Mouse (Mus musculus) liver, adult 2 months (tissue): ENCODE data around the gene Ppp2r3c. TPM values are rescaled to one million over a fixed set of nuclear protein-coding genes. Genes with fewer than 3 reads are reported as not detected.
A peak's percentile ranks its signal among the peaks of the same experiment; 100 is the strongest.
"Not testable (repeated sequence)": the region's sequence is repeated elsewhere in the genome, so short reads cannot be mapped to it uniquely, and the experiment has no call there.

Experiments
- DNase-seq: peaks from one replicate; pipeline ENCODE4 v3.0.0-alpha.2; 2011; ENCODE audit warnings: low read depth, low spot score; ENCODE audit errors: extremely low read depth
- H3K27ac ChIP-seq: fragments of 200-500 bp; replicated peaks from 2 replicates; pipeline ENCODE4 v1.5.1; 2012; ENCODE audit warnings: low read depth, mild to moderate bottlenecking, control low read depth, inconsistent platforms, low read length; ENCODE audit not compliant: insufficient read depth
- H3K27me3 ChIP-seq: fragments of 200-500 bp; 2 replicates; pipeline ENCODE4 v1.6.1; 2012; ENCODE audit warnings: mild to moderate bottlenecking, moderate library complexity, low read length, inconsistent platforms; ENCODE audit not compliant: control insufficient read depth, insufficient read depth
- H3K36me3 ChIP-seq: fragments of 200-500 bp; 2 replicates; pipeline ENCODE4 v1.6.1; 2012; ENCODE audit warnings: low read length, inconsistent platforms; ENCODE audit not compliant: control insufficient read depth, insufficient read depth
- H3K4me1 ChIP-seq: fragments of 200-500 bp; 2 replicates; pipeline ENCODE4 v1.6.1; 2011; ENCODE audit warnings: low read length; ENCODE audit not compliant: control insufficient read depth, insufficient read depth
- H3K4me3 ChIP-seq: fragments of 200-500 bp; 2 replicates; pipeline ENCODE4 v1.5.1; 2011; ENCODE audit warnings: low read depth, mild to moderate bottlenecking, control low read depth, low read length, moderate library complexity; ENCODE audit not compliant: insufficient read depth
- H3K79me2 ChIP-seq: fragments of 200-500 bp; 2 replicates; pipeline ENCODE4 v1.6.1; 2012; ENCODE audit warnings: inconsistent platforms, mild to moderate bottlenecking, low read length, moderate library complexity; ENCODE audit not compliant: control insufficient read depth, insufficient read depth
- H3K9ac ChIP-seq: fragments of 200-500 bp; 2 replicates; pipeline ENCODE4 v1.6.1; 2012; ENCODE audit warnings: low read depth, mild to moderate bottlenecking, control low read depth, inconsistent platforms, low read length
- CTCF ChIP-seq: fragments of 200-500 bp; IDR thresholded peaks from 2 replicates; pipeline ENCODE4 v1.5.1; 2011; ENCODE audit warnings: low read depth, low read length, control low read depth
- POLR2A ChIP-seq: fragments of 200-500 bp; IDR thresholded peaks from 2 replicates; pipeline ENCODE4 v1.6.1; 2011; ENCODE audit warnings: low read length, control low read depth; ENCODE audit not compliant: insufficient read depth; ENCODE audit errors: extremely low read depth
- WGBS: fragments of 180-500 bp; shearing (Covaris S2); methylation state at CpG from one replicate; pipeline ENCODE4 v1.1.7; 2018; 5-methylcytosine and 5-hydroxymethylcytosine counted together
- polyA plus RNA-seq: library from polyadenylated mRNA; depleted of rRNA; stranded (reverse); fragments of >200 nt; gene quantifications from 2 replicates; pipeline ENCODE4 v1.2.3, GENCODE M21; 2012; rRNA removed
- total RNA-seq: library from RNA; depleted of rRNA; stranded (reverse); fragments of >200 nt; gene quantifications from 2 replicates; pipeline ENCODE4 v1.2.3, GENCODE M21; 2014; rRNA removed

Gene Ppp2r3c
- total RNA-seq, result 6.8 and 6.9 TPM in 2 replicates
- 1.0 and 1.2 TPM in 2 replicates for polyA plus RNA-seq

DNA sequence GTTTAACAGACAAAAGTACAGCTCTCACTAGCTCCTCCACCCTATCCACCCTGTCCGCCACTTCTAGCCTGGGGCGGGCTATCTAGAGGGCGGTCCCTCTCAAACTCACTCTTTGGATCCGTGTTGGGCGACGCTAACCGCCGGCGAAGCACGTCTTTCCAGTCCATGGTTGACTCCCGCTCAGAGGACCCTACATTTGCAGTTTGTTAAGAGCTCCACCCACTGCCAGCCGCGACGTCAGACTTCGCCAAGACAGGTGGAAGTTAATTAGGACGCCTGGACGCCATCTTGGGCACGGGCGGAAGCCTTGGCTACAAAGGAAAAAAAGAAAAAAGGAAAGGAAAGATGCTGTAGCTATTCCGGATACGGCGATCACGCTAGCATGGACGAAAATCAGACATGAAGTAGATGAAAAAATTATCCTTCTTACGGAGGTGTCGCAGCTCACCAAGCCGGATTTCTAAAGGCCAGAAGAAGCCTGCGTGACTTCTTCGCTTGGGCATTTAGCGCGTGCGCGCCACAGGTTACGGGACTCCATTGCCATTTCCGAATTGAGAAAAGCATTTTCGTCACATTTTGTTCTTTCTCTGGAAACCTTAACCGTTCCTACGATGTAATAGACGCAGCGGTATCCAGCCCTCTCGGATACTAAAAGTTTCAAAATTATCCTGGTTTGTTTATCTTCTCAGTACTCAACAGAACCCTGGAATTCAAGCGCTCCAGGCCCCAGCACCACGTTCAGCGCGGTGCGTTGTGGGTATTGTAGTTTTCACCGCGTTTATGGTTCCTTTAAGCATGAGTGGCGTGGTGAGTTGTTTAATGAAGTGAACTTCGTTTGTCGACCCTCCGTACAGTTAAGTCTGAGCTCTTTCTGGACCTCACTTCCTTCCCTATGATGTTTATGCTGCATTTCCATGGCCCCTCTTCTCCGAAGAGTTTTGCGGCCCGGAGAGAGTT is at the start of gene Ppp2r3c:
Gene Ppp2r3c (minus strand): TSS at position 514 of the 957 bp plus-strand sequence.
- peak; percentile 92 for DNase-seq
- peak within 1 kb of the TSS; percentile 83 for H3K9ac ChIP-seq
- WGBS, result under 1% methylated on average over 55 of the region's 55 CpGs
- H3K4me3 ChIP-seq, result peak within 1 kb of the TSS; percentile 84
- TF ChIP-seq POLR2A (0 out of 2 replicates have a peak, but pooled peaks have one; percentile 54), CTCF (no peak)
- H3K27ac ChIP-seq, result peak within 1 kb of the TSS; percentile 76
- no peaks in the 10 kb centered on the region for H3K27me3 ChIP-seq
- H3K36me3 ChIP-seq, result peaks cover 7% of the 10 kb centered on the region; the same call in 1 of the 2 replicates
- H3K4me1 ChIP-seq, result peaks cover 8% of the 10 kb centered on the region
- peaks cover 4% of the 10 kb centered on the region; the same call in 1 of the 2 replicates for H3K79me2 ChIP-seq

DNA sequence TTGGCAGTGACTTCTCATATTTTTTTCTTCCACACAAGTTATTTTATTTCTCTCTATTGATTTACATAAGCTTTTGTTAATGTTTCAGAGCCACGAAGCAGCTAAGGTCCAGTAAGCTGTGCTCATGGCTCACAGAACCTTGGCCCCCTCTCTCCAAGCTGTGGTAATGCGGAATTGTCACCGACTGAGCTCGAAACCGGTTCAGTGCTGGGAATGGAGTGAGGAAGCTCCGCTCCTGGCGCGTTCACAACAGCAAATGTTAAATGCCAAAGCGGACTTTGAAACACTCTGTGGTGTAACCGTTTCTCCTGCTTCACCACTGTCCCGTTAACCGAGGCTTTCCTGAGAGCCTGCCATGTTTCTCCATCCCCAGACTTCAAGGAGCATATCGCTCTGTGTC is 41.8 kb upstream of the Ppp2r3c start:
- Histone ChIP-seq H3K27ac (no peak overlapping the region), H3K36me3 (no peaks in the 10 kb centered on the region), H3K4me1 (no peaks in the 10 kb centered on the region; the same call in 1 of the 2 replicates), H3K27me3 (no peaks in the 10 kb centered on the region), H3K79me2 (no peaks in the 10 kb centered on the region), H3K9ac (no peak overlapping the region), H3K4me3 (no peak overlapping the region)
- TF ChIP-seq POLR2A (no peak), CTCF (no peak)
- peak; percentile 42 for DNase-seq
- 61% methylated on average over 13 of the region's 13 CpGs for WGBS

DNA sequence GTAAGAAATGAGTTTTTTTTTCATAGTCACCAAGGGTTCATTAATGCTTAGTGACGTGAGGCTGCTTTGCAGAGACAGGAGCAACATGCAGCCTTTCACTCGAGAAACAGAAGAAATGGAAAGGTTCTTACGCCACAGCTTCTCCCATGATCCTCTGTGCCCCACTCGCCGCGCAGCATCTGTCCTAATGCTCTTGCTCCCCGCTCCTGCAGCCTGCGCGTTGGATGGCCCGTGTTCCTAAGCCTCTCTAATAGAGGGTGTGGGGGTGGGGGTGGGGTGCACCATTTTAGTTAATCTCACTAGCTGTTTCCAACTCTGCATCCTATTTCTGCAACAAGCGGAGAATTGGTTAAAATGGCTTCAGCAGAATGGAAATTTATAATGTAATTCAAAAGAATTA is 41.2 kb upstream of the Ppp2r3c start:
- Histone ChIP-seq H3K79me2 (no peaks in the 10 kb centered on the region), H3K4me3 (no peak overlapping the region), H3K4me1 (no peaks in the 10 kb centered on the region; the same call in 1 of the 2 replicates), H3K36me3 (no peaks in the 10 kb centered on the region; the same call in 1 of the 2 replicates), H3K27me3 (no peaks in the 10 kb centered on the region), H3K9ac (no peak overlapping the region), H3K27ac (no peak overlapping the region)
- DNase-seq, result no peak
- TF ChIP-seq CTCF (no peak), POLR2A (no peak)
- 95% methylated on average over 11 of the region's 11 CpGs for WGBS

DNA sequence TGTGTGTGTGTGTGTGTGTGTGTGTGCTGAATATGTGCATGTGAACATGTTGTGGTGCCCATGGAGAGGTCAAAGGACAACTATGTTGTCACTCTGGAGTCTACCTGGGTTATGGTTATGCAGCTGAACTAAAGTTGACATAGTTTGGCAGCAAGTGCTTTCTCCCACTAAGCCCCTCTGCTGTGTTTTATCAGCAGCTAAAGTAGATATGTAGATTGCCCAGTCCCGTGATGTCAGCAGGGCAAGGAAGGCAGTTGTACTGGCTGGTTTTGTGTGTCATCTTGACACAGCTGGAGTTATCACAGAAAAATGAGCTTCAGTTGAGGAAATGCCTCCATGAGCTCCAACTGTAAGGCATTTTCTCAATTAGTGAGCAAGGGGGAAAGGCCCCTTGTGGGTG is 40.2 kb upstream of the Ppp2r3c start:
- not testable (repeated sequence) for H3K79me2 ChIP-seq, H3K27ac ChIP-seq, H3K4me3 ChIP-seq, H3K36me3 ChIP-seq, H3K27me3 ChIP-seq, H3K9ac ChIP-seq, H3K4me1 ChIP-seq
- 79% methylated on average over 1 of the region's 1 CpGs for WGBS
- peak; percentile 36 for DNase-seq

DNA sequence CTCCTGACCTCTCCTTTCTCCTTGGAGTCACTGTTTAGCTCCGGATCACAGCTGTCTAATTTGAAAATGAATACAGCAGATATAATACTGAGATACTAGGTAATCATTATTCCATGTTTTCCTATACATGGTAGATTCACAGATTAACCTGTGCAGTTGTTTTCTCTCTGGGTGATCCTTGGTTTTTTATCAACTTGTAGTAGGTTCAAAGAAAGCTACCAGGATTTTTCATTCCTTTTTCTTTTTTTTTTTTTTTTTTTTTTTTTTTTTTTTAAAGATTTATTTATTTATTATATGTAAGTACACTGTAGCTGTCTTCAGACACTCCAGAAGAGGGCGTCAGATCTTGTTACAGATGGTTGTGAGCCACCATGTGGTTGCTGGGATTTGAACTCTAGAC is 35.7 kb upstream of the Ppp2r3c start:
- not testable (repeated sequence) for H3K79me2 ChIP-seq, H3K36me3 ChIP-seq, H3K4me1 ChIP-seq, H3K9ac ChIP-seq, H3K27me3 ChIP-seq, H3K27ac ChIP-seq, H3K4me3 ChIP-seq, DNase-seq
- 97% methylated on average over 1 of the region's 2 CpGs for WGBS

DNA sequence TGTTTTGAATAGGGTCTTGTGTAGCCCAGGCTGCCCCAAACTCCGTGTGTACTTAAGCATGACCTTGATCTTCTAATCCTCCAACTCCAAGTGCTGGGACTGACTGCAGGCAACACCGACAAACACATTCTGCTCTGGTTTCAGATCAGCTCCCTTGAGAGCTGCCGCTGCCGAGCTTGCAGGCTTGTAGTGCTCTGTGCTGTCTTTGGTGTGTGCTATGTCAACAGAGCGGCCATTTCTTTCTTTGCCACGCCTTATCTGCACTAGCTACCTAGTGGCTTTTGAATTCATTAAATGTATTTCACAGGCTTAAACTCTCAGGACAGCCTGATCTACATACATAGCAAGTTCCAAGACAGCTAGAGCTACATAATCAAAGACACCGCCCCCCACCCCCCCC is 30.9 kb upstream of the Ppp2r3c start:
- Histone ChIP-seq H3K4me3 (no peak overlapping the region), H3K36me3 (peaks cover 4% of the 10 kb centered on the region), H3K79me2 (no peaks in the 10 kb centered on the region), H3K4me1 (no peaks in the 10 kb centered on the region), H3K27me3 (no peaks in the 10 kb centered on the region; the same call in 1 of the 2 replicates), H3K9ac (no peak overlapping the region), H3K27ac (no peak overlapping the region)
- no peak for DNase-seq
- WGBS, result 98% methylated on average over 7 of the region's 7 CpGs
- TF ChIP-seq POLR2A (no peak), CTCF (no peak)
